Mouse (Mus musculus) left cerebral cortex, postnatal 10 days (tissue): Measurements from ENCODE around the gene Dusp1. TPM values are rescaled to one million over a fixed set of nuclear protein-coding genes. Genes with fewer than 3 reads are reported as not detected.

Source experiments
- DNase-seq, 2 experiments: peaks; one replicate each; pipeline ENCODE4 v3.0.0; 2021 to 2022; ENCODE audit warnings: low spot score in 2 of 2, mixed read lengths in 1 of 2; ENCODE audit errors: extremely low spot score in 1 of 2
- intact Hi-C: fragments of 180-260 bp; cut with DNase I; formaldehyde crosslinking; loops from one replicate; pipeline ENCODE4 v1.15.1; 2025
- total RNA-seq, 2 experiments: library from RNA; stranded (reverse); gene quantifications; 2 replicates each; pipeline ENCODE4 v1.2.3; 2021

Dusp1 gene
- total RNA-seq, 2 experiments from 2014 or later = 23.2 TPM

DNA sequence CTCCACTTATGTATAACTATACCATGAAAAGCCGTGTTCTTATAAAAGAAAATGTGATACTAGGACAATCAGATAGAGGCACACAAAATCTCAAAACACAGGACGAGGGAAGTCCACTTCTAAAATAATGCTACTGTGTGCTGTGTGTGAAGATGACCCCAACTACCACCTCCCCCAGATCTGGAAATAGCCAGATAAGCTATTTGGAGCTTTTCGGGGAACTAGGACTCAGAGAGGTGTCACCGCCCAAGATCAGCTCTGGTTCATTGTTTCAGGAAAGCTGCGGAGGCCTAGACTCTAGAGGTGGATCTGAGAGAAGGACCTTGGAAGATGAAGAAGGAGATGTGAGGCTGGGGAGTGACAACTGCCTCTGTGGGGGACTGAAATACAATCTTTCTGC lies 27.2 kb downstream of the Dusp1 start:
- intact Hi-C loops = no loop called here
- no peak for DNase-seq

GRCm38 (mm10) chr17:26533871-26534372 lies 28.0 kb downstream of the Dusp1 start:
- DNase-seq = no peak
- intact Hi-C loops = no loop called here

- no peak for DNase-seq
- intact Hi-C loops = no loop called here
Measured at GRCm38 (mm10) chr17:26532476-26533045, 29.4 kb downstream of the Dusp1 start.

GRCm38 (mm10) chr17:26531395-26532027 lies 30.4 kb downstream of the Dusp1 start:
- intact Hi-C loops = no loop called here
- no peak for DNase-seq

GRCm38 (mm10) chr17:26530590-26531081 lies 31.3 kb downstream of the Dusp1 start:
- intact Hi-C loops = no loop called here
- no peak for DNase-seq

DNA sequence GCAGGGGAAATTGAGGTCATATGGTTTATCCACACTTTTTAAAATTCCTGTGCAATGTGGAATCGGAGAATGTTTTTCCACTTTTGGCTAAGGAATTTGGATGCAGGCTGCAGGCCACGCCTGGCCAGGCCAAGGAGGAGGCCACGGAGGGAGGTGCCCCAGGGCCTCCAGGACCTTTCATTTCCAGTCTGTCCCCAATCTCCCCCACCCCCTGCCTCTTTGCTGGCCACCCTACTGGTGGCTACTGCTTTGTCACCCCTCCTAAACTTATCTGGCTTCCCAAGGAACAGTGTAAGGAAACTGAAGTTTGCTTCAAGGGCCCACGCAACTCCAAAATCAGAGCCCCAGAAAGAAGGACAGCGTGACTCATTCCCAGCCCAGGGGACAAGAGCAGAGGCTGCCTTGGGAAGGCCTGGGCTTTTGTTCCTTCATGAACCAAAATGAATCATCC lies 32.1 kb downstream of the Dusp1 start:
- no peak for DNase-seq
- intact Hi-C loops = no loop called here

DNA sequence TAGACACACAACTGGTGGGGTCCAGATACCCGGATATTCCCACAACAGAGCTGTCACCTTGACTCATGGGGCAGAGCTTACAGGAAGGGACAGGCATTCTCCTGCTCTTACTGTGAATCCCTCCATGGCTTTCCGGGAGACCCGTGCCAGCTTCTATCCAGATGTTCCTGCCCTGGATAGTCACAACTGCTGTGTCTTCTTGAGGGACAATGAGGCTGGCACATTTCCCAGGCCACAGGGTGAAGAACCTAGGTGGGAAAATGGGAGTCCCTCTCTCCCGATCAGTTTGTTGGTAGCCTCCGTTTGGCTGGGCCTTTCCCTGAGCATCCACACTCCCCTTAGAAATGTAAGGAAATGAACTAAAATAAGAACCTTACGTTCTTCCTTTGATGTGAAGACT lies 33.2 kb downstream of the Dusp1 start:
- peak in 1 of 2 experiments; percentile 47 for DNase-seq
- intact Hi-C loops = no loop called here

- peak in 1 of 2 experiments; percentile 18 for DNase-seq
- intact Hi-C loops = no loop called here
Measured at GRCm38 (mm10) chr17:26527291-26527690, 34.6 kb downstream of the Dusp1 start.

GRCm38 (mm10) chr17:26525316-26525715 lies 36.6 kb downstream of the Dusp1 start:
- intact Hi-C loops = no loop called here
- DNase-seq = peak in 1 of 2 experiments; percentile 52

DNA sequence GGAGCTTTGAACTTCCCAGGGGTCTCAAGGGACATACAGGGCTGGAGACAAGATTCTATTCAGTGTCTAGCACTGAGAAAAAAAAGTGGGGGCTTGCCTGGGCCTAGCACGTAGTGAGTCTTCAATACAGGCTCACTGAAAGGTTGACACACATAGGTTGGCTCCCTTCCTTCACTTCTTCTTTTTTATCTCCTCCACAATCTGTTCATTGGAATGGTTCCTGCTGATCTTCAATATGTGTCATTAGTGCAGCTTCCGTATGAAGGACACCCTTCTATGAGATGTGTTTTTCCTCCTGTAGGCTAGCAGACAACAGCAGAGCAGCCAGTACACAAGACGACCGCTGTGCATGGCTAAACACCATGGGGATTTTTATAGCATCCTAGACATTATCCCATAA lies 37.1 kb downstream of the Dusp1 start:
- no peak for DNase-seq
- intact Hi-C loops = no loop called here

DNA sequence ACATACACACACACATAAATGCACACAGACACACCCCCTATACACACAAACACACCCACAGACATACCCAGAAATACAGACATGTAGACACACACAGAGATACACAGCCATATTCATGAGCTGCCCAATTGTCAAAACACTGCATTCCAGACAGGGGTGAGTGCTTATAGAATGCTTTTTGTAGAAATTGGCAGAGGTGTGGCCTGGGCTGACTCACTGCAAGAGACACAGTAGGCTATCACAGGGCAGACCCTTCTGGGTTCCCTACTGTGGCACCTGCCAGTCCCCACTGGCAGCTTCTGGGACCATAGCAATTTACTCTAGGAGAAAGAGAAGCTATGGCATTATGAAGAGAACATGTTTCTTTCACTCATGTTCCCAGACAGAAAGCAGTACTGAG lies 37.6 kb downstream of the Dusp1 start:
- intact Hi-C loops = no loop called here
- no peak for DNase-seq

GRCm38 (mm10) chr17:26522711-26523110 lies 39.2 kb downstream of the Dusp1 start:
- no peak for DNase-seq
- intact Hi-C loops = no loop called here

GRCm38 (mm10) chr17:26518306-26518705 lies 43.6 kb downstream of the Dusp1 start:
- no peak for DNase-seq
- intact Hi-C loops = no loop called here

DNA sequence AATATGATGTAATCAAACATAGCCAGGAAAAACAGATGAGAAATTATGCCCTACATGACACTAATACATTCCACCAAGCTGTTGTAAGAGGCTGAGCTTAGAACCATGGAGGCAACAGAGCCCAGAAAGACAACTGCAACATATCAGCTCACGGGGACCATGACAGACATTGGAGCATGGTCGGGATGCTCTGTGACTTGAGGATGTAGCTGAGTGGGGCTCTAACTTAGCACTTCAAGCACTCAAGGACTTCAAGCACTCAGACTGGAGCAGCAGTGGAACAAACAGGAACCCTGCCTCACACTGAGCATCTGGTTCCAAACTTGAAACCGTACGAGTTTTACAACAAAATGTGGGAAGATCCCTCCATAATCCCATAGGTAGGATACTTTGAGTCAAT lies 46.3 kb downstream of the Dusp1 start:
- intact Hi-C loops = no loop called here
- no peak for DNase-seq

DNA sequence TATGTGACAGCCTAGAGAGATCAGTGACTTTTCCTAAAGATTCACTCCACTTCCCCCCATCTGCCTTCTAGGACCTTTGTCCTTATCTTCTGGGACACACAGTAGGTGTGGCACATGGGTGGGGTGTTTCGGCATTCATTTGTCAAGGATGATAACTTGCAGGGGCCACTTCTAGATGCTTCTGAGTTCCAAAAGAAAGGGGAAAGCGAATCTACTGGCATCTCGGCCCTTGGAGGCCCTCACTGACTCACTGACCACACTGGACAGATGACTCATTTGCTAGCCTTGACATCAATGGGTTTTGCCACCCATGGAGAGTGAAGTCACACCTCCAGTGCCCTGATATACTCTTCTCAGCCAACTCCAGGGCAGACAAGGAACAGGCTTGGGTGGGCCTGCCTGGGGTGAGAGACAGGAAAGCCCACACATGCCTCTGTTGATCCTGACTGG lies 47.3 kb downstream of the Dusp1 start:
- intact Hi-C loops = no loop called here
- no peak for DNase-seq

GRCm38 (mm10) chr17:26513459-26514290 lies 48.3 kb downstream of the Dusp1 start:
- intact Hi-C loops = no loop called here
- no peak for DNase-seq

DNA sequence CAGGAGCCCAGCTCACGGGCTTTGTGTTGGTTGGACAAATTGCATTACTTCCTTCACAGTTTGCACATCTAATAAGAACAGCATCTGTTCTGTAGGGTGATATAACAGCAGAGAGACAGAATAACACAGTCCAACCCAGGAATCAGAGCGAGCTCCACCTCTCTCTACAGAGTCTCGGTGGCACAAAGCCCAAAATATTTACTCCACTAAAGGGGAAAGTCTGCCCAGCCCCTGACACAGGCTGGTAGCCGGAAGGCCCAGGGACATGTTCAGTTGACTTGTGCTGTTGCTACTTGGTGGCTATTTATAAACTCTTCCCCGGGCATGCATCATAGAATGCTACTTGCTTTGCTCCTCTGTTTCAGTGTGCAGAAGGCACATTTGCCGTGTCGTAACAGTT lies 49.0 kb downstream of the Dusp1 start:
- intact Hi-C loops = no loop called here

DNA sequence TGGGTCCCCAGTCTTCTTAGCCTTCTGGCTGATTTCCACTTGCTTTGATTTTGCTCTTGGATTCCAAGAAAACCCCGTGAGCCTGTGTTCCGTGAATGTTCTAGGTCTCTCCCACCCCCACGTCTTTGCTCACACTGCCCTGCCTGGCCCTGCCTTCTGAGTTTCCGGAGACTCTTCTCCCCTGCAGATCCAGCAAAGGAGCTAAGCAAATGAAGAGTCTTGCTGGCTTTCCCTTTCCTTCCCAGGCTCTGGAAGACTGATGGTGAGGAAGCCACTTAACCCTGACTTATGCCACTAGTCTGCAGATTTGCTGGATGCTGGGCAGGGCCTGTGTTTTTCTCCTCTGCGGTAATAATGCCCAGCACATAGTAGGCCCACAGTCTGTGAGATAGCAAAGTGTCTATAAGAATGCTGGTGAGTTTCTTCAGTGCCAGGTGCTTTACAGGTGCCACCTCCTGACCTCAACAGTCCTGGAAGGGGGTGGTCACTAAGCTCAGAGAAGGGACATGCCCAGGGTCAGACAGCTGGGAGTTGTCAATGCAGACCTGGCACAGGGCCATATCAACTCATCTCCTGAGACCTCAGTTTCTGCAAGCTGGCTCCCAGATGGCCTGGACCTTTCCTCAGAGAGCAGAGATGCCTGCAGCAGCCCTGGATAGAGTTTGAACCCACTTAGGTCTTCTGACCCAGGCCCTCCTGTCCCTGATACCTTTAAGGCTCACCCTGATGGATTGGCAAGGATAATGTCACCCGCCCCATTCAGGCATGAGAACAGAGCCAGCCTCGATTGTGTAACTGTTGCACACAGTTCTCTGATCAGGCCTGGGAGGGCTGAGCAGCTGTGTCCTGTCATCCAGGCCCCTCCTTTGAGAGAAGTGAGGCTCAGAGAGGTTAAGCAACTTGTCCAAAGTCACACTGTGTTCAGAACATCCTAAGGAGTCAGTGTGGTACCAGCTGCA lies 49.8 kb downstream of the Dusp1 start:
- intact Hi-C loops = no loop called here
- no peak for DNase-seq

More for the DNA sequence above, 49.0 kb downstream of the Dusp1 start:
- no peak for DNase-seq
